Mouse (Mus musculus) thymus, adult 2 months (tissue): Measurements from ENCODE around the gene Cnot10.

Experiments
- CTCF ChIP-seq: fragments of 200-500 bp; IDR thresholded peaks from 2 replicates; pipeline ENCODE4 v1.5.1; 2012; ENCODE audit warnings: mild to moderate bottlenecking, control low read depth, low read length, moderate library complexity, borderline replicate concordance; ENCODE audit not compliant: control insufficient read depth, poor library complexity, insufficient read depth; ENCODE audit errors: extremely low read depth
- POLR2A ChIP-seq: fragments of 200-500 bp; IDR thresholded peaks from 2 replicates; pipeline ENCODE4 v1.6.1; 2012; ENCODE audit warnings: mild to moderate bottlenecking, low read length, control low read depth, moderate library complexity; ENCODE audit not compliant: control insufficient read depth, poor library complexity, insufficient read depth; ENCODE audit errors: extremely low read depth

DNA sequence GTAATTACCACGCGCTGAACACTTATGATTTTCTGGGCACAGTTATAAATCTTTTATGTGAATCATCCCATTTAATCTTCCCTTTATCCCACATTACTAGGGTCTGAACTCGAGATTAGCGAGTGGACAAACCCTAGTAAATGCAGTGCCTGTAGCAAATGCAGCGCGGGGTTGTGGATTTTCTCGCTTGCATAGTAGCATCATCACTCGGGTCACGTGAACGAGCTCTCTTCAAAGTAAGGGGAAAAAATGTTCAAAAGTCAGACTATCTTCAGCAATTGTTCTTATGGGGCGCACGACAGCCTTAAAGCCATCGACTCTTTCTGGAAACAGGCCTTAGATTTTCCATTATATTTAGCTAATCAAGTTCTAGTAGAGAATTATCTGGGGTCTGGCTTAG lies 47.7 kb upstream of the Cnot10 start:
- TF ChIP-seq CTCF, result no peak
- no peak for TF ChIP-seq POLR2A
